Mouse (Mus musculus) activated CD4-positive, CD25-positive, alpha-beta regulatory T cell, adult 9 weeks (primary cell): ENCODE measurements around the gene Hist2h2be. TPM values are rescaled to one million over a fixed set of nuclear protein-coding genes. Genes with fewer than 3 reads are reported as not detected.

Experiments used
- polyA plus RNA-seq: library from polyadenylated mRNA; unstranded; fragments of 100-300 nt; shearing (Covaris generic); gene quantifications from one replicate; pipeline ENCODE4 v1.2.1, GENCODE M21; 2017

Gene Hist2h2be
- 3.7 TPM for polyA plus RNA-seq

DNA sequence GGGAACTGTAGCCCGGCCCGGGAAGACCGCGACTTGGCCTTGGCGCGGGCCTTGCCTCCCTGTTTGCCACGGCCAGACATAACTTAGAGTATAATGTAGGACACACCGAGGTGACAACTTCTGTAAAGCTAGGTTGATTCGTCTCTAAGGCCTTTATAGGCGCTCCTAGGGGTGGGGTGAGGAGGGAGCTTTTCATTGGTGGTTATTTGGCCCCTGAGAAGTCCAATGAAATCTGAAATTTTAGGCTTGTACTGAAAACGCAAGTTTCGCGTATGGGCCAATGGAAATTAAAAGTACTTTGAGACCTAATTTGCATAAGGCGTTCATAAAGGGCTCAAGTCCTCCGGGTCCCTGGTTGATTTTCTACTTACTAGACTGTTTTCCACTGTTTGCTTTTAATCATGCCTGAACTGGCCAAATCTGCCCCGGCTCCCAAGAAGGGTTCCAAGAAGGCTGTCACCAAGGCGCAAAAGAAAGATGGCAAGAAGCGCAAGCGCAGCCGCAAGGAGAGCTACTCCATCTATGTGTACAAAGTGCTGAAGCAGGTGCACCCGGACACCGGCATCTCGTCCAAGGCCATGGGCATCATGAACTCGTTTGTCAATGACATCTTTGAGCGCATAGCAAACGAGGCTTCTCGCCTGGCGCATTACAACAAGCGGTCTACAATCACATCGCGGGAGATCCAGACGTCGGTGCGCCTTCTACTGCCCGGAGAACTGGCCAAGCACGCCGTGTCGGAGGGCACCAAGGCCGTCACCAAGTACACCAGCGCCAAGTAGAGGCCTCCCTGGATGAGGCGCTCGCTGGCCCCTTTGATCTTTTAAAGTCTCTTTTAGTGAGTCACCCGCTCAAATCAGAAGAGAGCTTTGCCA, at the start of gene Hist2h2be, which contains the start of gene Hist2h2ac:
TSS of gene Hist2h2be (plus strand) at position 355 of the 875 bp plus-strand sequence.
TSS of gene Hist2h2ac (minus strand) at position 116 of the 875 bp plus-strand sequence.

DNA sequence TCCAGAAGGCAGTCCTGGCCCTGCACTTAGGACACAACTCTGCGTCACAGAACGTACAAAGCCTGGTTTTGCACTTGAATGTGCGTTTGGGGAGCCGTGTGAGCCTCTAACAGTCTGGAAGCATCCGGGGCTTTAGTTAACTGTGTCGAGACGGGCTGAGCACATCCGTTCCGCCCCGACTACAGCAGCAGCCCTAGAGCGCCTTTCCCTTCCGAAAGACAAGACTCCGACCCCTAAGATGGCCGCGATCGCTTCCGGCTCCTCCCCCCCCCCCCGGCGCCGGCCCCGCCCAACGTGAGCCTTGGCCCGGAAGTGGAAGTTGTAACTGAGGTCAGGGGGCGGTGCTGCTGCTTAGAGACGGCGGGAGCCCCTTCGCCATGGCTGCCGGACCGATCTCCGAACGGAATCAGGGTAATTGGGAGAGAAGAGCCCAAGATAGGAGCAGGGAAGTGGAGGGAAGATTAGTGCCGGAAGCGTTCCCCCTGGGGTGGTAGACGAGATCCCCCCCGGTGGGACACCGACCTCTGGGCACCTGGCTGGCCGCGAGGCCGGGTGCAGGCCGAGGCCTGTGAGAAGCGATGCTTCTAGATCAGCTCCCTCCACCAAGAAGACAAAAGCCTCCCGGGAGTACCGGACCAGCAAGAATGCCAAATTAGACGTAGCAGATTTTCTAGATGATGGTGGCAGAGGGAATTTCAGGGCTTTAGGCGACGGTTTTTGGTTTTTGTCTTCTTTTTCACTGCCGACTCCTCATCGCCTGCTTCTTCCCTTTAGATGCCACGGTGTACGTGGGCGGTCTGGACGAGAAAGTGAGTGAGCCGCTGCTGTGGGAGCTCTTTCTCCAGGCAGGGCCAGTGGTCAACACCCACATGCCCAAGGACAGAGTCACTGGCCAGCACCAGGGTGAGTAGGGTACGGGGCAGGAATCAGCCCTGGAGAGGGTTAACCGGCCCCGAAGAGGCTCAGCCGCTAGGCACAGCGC, 48.4 kb upstream of the Hist2h2be start, which contains the start of gene Sf3b4:
TSS of gene Sf3b4 (plus strand) at position 136 of the 982 bp plus-strand sequence.

GRCm38 (mm10) chr3:96180727-96181477, 40.0 kb upstream of the Hist2h2be start, which contains the start of gene Sv2a:
TSS of gene Sv2a (plus strand) at chr3:96181151.

DNA sequence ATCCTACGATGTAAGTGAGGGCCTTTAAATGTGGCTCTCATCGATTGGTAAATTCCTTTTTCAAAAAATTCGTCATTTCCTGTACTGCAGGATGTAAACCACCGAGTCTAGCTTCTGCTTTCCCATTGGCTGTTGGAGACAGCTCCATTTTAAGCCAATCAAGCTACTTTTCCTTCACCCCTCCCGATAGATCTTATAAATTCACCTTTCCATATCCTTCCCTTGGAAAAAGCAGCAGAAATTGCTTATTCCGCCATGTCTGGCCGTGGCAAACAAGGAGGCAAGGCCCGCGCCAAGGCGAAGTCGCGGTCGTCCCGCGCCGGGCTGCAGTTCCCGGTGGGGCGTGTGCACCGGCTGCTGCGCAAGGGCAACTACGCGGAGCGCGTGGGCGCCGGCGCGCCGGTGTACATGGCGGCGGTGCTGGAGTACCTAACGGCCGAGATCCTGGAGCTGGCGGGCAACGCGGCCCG, 1.2 kb upstream of the Hist2h2be start, which contains the start of the genes Bola1 and Hist2h2ab:
TSS of gene Bola1 (minus strand) at position 49 of the 470 bp plus-strand sequence.
TSS of gene Hist2h2ab (plus strand) at position 205 of the 470 bp plus-strand sequence.

GRCm38 (mm10) chr3:96238954-96239793, 18.3 kb downstream of the Hist2h2be start, which contains the start of gene Hist2h3c2:
TSS of gene Hist2h3c2 (minus strand) at chr3:96239127.

DNA sequence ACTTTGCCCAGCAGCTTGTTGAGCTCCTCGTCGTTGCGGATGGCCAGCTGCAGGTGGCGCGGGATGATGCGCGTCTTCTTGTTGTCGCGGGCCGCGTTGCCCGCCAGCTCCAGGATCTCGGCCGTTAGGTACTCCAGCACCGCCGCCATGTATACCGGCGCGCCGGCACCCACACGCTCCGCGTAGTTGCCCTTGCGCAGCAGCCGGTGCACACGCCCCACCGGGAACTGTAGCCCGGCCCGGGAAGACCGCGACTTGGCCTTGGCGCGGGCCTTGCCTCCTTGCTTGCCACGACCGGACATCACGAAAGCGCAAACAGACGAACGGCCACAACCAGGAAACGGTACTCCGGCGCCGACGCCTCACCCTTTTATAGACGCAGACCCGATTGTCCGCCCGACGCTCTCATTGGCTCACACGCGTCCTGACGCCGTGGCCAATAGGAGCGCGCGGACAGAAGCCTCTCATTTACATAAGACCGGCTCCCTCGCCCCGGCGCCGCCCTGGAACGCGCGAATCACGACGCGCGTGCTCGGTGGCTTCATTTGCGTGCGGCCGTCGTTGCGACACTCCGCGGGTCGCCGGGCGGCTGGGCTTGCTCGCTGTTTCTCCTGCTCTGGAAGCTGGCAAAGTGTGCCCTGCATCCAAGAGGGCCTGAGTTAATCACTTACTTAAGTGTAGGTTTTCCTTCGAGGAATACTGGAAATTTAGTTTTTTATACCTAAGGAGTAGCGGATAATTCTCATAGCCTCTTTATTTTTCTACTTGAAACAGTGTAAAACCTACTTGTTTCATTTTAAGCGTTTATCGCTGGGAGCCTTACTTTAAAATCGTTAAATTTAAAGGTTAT, 19.3 kb downstream of the Hist2h2be start, which contains the start of gene Hist2h2aa2:
TSS of gene Hist2h2aa2 (minus strand) at position 328 of the 850 bp plus-strand sequence.

DNA sequence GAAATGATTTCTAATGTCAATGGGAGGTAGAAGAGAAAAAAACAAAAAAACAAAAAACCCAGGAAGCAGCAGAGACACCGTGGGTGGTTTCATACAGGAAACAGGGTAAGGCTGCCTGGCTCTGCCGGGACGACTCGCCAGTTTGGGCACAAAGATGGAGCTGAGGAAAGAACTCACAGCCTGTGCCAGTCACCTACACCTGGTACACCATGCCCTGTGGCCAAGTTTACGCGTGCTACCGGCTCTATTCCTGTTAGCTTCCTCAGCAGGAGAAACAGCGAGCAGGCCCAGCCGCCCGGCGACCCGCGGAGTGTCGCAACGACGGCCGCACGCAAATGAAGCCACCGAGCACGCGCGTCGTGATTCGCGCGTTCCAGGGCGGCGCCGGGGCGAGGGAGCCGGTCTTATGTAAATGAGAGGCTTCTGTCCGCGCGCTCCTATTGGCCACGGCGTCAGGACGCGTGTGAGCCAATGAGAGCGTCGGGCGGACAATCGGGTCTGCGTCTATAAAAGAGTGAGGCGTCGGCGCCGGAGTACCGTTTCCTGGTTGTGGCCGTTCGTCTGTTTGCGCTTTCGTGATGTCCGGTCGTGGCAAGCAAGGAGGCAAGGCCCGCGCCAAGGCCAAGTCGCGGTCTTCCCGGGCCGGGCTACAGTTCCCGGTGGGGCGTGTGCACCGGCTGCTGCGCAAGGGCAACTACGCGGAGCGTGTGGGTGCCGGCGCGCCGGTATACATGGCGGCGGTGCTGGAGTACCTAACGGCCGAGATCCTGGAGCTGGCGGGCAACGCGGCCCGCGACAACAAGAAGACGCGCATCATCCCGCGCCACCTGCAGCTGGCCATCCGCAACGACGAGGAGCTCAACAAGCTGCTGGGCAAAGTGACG, 24.3 kb downstream of the Hist2h2be start, which contains the start of gene Hist2h2aa1:
TSS of gene Hist2h2aa1 (plus strand) at position 495 of the 884 bp plus-strand sequence.

GRCm38 (mm10) chr3:96246427-96246856, 25.5 kb downstream of the Hist2h2be start, which contains the start of gene Hist2h3c1:
TSS of gene Hist2h3c1 (plus strand) at chr3:96246685.

GRCm38 (mm10) chr3:96262979-96263550, 42.1 kb downstream of the Hist2h2be start, which contains the start of gene Hist2h4:
TSS of gene Hist2h4 (minus strand) at chr3:96263311.

GRCm38 (mm10) chr3:96268051-96268775, 47.3 kb downstream of the Hist2h2be start, which contains the start of gene Hist2h3b:
TSS of gene Hist2h3b (plus strand) at chr3:96268654.

GRCm38 (mm10) chr3:96269511-96270474, 48.9 kb downstream of the Hist2h2be start, which contains the start of gene Hist2h2bb:
TSS of gene Hist2h2bb (plus strand) at chr3:96269752.

